Mouse (Mus musculus) skeletal muscle tissue, postnatal 0 days (tissue): Measurements from ENCODE around the gene Olfr1135. TPM values are rescaled to one million over a fixed set of nuclear protein-coding genes. Genes with fewer than 3 reads are reported as not detected.

Experiments
- polyA plus RNA-seq: library from polyadenylated mRNA; unstranded; fragments of >200 nt; fragmentation: Nextera tagmentation; extraction: Ambion mirVana; gene quantifications from 2 replicates; pipeline ENCODE4 v1.2.1, GENCODE M21; 2015

Olfr1135 gene
- polyA plus RNA-seq, result not detected in 2 replicates

DNA sequence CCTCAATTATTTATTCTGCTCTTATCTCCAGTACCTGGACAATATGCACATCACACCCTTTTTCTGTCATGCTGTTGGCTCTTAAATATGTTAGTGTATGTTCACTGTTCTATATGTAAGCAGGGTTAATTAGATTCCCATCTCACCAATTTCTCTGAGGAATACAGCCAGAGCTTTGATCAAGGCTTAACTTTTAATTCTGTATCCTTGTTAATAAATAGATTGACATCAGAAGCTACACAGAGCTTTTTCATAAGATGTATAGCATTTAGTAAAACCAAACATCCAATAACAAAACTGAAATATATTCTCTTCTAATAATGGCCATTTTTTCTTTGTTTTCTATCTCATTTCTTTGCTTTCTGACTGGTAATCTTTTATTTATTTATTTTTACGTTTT is at the start of gene Olfr1135:
Olfr1135 (minus strand) TSS at position 101 of the 400 bp plus-strand sequence.

DNA sequence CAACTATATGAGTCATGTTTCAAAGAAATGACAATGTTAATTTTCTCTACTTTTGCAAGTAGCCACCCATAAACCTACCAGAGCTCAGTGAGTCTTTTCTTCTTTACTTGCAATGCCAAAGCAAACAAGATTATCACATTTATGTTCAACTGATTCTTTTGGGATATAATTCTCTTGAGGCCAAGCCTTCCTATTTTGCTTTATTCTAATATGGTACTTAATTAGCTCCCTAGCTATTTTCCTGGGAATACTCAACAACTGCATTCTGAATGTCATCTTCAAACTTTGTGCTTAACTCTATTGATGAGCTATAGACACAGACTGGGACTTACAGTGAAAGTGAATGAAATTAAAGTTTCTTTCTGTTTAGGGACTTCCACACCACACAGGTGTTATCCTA is 39.6 kb upstream of the Olfr1135 start, which contains the start of gene Olfr1137:
Olfr1137 (minus strand) TSS at position 101 of the 400 bp plus-strand sequence.

DNA sequence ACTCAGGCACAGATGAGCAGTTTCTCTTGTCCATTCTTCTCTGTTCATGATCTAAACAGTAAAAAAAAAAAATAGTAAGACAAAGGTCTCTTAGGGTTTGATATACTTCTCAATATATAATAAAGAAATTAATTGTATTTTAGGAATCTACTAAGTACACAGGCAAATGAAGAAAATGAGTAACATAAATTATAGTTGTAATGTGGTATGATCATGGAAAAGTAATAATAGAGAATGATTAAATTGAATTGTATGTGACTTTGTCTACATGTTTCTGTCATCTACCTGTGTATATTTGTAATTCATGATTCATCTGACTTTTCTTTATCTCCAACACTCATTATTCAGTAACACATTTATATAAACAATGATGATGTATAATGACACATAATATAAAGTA is 20.4 kb upstream of the Olfr1135 start, which contains the start of gene Olfr1136:
Olfr1136 (minus strand) TSS at position 101 of the 400 bp plus-strand sequence.

DNA sequence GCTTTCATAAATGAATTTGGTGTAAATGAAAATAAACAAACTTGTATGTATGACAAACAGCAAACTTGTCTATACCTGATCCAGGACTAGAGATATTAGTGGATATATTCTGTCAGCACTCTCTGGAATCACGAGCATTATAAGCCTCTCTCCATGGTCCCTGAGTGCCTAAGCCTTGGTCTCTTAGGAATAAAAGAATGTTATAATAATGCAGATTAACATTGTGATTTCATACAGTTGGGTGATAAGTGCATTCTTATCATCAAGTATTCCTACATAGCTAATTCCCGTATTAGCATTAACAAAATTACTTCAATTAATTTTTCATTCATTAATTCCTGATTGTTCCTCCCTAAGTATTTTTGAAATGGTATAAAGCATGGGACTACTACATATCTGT is 15.1 kb downstream of the Olfr1135 start, which contains the start of gene Olfr1134:
Olfr1134 (minus strand) TSS at position 101 of the 400 bp plus-strand sequence.

DNA sequence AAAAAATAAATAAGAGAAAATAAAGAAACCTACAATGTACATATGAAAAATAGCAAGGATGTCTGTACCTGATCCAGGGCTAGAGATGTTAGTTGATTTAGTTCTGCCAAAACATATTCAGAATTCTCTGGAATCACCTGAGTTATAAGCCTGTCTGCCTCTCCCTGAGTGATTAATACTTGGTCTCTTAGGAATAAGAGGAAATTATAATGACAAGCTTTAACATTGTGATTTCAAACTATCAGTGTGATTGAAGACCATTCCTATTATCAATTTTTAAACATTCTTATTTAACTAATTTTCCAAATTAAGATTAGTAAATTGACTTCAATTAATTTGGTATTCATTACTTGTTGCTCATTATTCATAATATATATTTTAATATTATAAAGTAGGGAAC is 26.2 kb downstream of the Olfr1135 start, which contains the start of gene Olfr1133:
Olfr1133 (minus strand) TSS at position 101 of the 400 bp plus-strand sequence.

DNA sequence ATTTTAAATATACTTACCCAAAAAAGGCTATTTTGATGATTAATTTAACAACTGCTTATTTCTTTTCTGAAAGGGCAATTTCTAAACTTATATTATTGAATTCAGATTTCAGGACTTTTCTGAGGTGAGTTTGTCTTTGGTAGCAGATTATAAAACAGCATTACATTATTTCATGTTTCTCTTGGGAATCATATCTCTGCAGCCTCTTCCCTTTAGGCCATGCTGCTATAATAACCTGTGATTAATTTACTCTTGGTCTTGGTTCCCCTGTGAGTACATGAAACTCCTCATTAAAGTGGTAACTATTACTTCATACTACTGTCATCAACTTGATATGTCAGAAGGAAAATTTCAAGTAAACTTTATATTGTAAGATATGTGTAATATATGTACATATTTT is 36.0 kb downstream of the Olfr1135 start, which contains the start of gene Olfr1132:
Olfr1132 (minus strand) TSS at position 101 of the 400 bp plus-strand sequence.

DNA sequence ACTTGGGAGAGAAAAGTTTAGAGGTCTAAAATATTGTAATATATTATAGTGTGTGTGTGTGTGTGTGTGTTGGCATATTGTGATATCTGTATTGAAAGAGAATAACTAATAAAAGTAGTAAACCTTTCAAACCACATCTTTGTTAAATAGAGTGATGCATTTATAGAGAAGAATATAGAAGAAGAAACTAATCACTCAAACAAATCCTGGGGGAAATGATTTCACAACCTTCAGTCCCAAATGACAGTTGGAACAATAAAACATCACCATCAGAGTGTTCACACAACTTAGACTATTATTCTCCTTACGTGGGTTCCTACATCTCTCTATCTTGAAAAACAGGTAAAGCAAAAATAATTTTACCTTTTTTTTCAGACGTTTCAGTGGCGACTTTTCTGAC is 46.7 kb downstream of the Olfr1135 start, which contains the start of gene Olfr1131:
Olfr1131 (plus strand) TSS at position 301 of the 400 bp plus-strand sequence.

Other genes with a start within 250 kb of the Olfr1135 start
- gene Olfr1124, start 243.4 kb downstream of the Olfr1135 start, polyA plus RNA-seq, result 0.05 TPM in 1 of 2 replicates, not detected in the other
- gene Olfr1126, start 219.7 kb downstream of the Olfr1135 start, polyA plus RNA-seq, result not detected in 2 replicates
- not detected in 2 replicates for gene Pramel7, start 176.6 kb downstream of the Olfr1135 start, polyA plus RNA-seq
- gene Pramel6, start 167.1 kb downstream of the Olfr1135 start, polyA plus RNA-seq, result not detected in 2 replicates
- gene Olfr153, start 141.9 kb downstream of the Olfr1135 start, polyA plus RNA-seq, result not detected in 2 replicates
- gene Olfr1128, start 128.1 kb downstream of the Olfr1135 start, polyA plus RNA-seq, result not detected in 2 replicates
- not detected in 2 replicates for gene Olfr1129, start 99.8 kb downstream of the Olfr1135 start, polyA plus RNA-seq
- not detected in 2 replicates for gene Olfr1130, start 67.5 kb downstream of the Olfr1135 start, polyA plus RNA-seq
- gene Olfr1131, start 46.6 kb downstream of the Olfr1135 start, polyA plus RNA-seq, result not detected in 2 replicates
- not detected in 2 replicates for gene Olfr1132, start 36.1 kb downstream of the Olfr1135 start, polyA plus RNA-seq
- gene Olfr1133, start 26.3 kb downstream of the Olfr1135 start, polyA plus RNA-seq, result not detected in 2 replicates
- not detected in 2 replicates for gene Olfr1134, start 15.2 kb downstream of the Olfr1135 start, polyA plus RNA-seq
- not detected in 2 replicates for gene Olfr1136, start 20.3 kb upstream of the Olfr1135 start, polyA plus RNA-seq
- gene Olfr1137, start 39.5 kb upstream of the Olfr1135 start, polyA plus RNA-seq, result not detected in 2 replicates
- not detected in 2 replicates for gene Olfr1138, start 66.3 kb upstream of the Olfr1135 start, polyA plus RNA-seq
- gene Olfr1140, start 70.1 kb upstream of the Olfr1135 start, polyA plus RNA-seq, result not detected in 2 replicates
- not detected in 2 replicates for gene Olfr1141, start 80.3 kb upstream of the Olfr1135 start, polyA plus RNA-seq
- not detected in 2 replicates for gene Olfr152, start 105.8 kb upstream of the Olfr1135 start, polyA plus RNA-seq
- not detected in 2 replicates for gene Olfr1143, start 126.9 kb upstream of the Olfr1135 start, polyA plus RNA-seq
- gene Olfr1145, start 136.2 kb upstream of the Olfr1135 start, polyA plus RNA-seq, result not detected in 2 replicates
- gene Olfr1148, start 156.9 kb upstream of the Olfr1135 start, polyA plus RNA-seq, result not detected in 2 replicates
- gene Olfr1150-ps1, start 170.3 kb upstream of the Olfr1135 start, polyA plus RNA-seq, result not detected in 2 replicates
- not detected in 2 replicates for gene Olfr1151, start 182.2 kb upstream of the Olfr1135 start, polyA plus RNA-seq
- gene Olfr1152, start 192.8 kb upstream of the Olfr1135 start, polyA plus RNA-seq, result not detected in 2 replicates
- not detected in 2 replicates for gene Olfr1153, start 221.3 kb upstream of the Olfr1135 start, polyA plus RNA-seq
- not detected in 2 replicates for gene Olfr1154, start 231.5 kb upstream of the Olfr1135 start, polyA plus RNA-seq